Mouse (Mus musculus) intestine, embryonic 15.5 days (tissue): ENCODE measurements at regions not wholly inside any gene's neighbourhood (a gene's known extent, or its start where the extent isn't known, plus 50 kb on each side); places are given as distances from the start of the nearest gene placed in this dataset.

Experiments
- ATAC-seq: fragments of 200-750 bp; cut with Nextera tagmentation; 2 replicates; pipeline ENCODE4 v1.8.0; 2017; ENCODE audit warnings: moderate TSS enrichment, moderate library complexity
- H3K27ac ChIP-seq: fragments of 300-500 bp; sonication (generic); 2 replicates; pipeline ENCODE4 v1.5.1; 2015; ENCODE audit warnings: mild to moderate bottlenecking, inconsistent platforms
- H3K27me3 ChIP-seq: fragments of 300-500 bp; sonication (generic); replicated peaks from 2 replicates; pipeline ENCODE4 v1.6.1; 2015; ENCODE audit warnings: inconsistent platforms
- H3K36me3 ChIP-seq: fragments of 300-500 bp; sonication (generic); 2 replicates; pipeline ENCODE4 v1.6.1; 2015; ENCODE audit warnings: inconsistent platforms
- H3K4me1 ChIP-seq: fragments of 300-500 bp; sonication (generic); replicated peaks from 2 replicates; pipeline ENCODE4 v1.6.1; 2015; ENCODE audit warnings: inconsistent platforms
- H3K4me2 ChIP-seq: fragments of 300-500 bp; sonication (generic); replicated peaks from 2 replicates; pipeline ENCODE4 v1.6.1; 2015; ENCODE audit warnings: mild to moderate bottlenecking, inconsistent platforms
- H3K4me3 ChIP-seq: fragments of 300-500 bp; sonication (generic); replicated peaks from 2 replicates; pipeline ENCODE4 v1.5.1; 2015; ENCODE audit warnings: inconsistent platforms
- H3K9ac ChIP-seq: fragments of 300-500 bp; sonication (generic); 2 replicates; pipeline ENCODE4 v1.6.1; 2015; ENCODE audit warnings: inconsistent platforms
- H3K9me3 ChIP-seq: fragments of 300-500 bp; sonication (generic); 2 replicates; pipeline ENCODE4 v1.6.1; 2016; ENCODE audit warnings: inconsistent platforms
- WGBS: fragments of 180-500 bp; shearing (Covaris S2); methylation state at CpG from one replicate; pipeline ENCODE4 v1.1.7; 2015; 5-methylcytosine and 5-hydroxymethylcytosine counted together

DNA sequence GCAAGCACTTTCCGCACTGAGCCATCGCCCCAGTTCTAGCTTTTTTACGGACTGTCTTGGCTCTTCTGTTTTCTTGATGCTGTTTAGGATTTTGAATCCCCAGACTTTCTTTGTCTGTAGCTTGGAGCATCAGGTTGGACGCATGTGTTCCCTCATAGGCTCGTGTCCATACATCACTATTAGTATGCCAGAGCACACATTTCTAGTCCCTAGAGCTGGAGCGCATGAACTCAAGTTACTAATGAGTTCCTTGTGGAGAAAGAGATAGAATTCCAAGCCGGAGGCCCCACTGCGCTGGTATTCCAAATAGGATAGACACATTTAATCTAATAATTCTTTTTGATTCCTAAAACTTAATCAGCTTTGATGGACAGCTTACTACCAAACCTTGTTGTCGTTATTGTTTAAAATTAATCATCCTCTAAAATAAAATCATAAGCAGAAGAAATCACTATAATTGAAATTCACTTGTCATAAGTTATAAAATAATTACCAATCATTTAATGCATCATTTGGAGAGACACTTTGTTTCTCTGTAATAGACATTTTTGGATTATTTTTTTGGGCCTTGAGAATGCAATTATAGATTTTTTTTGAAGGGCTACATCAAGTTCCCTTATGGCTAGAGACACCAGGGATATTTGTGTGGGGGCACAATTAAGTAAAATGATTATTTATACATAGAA is 74.5 kb upstream of the Sash1 start:
- Histone ChIP-seq H3K4me3 (no peak overlapping the region), H3K9ac (no peak overlapping the region), H3K4me1 (0 out of 2 replicates have a peak, but pooled peaks cover 5% of the 10 kb centered on the region), H3K27ac (no peak overlapping the region), H3K4me2 (no peak overlapping the region), H3K36me3 (no peaks in the 10 kb centered on the region), H3K27me3 (no peaks in the 10 kb centered on the region), H3K9me3 (no peaks in the 10 kb centered on the region)
- no peak for ATAC-seq
- 87% methylated on average over 9 of the region's 9 CpGs for WGBS

DNA sequence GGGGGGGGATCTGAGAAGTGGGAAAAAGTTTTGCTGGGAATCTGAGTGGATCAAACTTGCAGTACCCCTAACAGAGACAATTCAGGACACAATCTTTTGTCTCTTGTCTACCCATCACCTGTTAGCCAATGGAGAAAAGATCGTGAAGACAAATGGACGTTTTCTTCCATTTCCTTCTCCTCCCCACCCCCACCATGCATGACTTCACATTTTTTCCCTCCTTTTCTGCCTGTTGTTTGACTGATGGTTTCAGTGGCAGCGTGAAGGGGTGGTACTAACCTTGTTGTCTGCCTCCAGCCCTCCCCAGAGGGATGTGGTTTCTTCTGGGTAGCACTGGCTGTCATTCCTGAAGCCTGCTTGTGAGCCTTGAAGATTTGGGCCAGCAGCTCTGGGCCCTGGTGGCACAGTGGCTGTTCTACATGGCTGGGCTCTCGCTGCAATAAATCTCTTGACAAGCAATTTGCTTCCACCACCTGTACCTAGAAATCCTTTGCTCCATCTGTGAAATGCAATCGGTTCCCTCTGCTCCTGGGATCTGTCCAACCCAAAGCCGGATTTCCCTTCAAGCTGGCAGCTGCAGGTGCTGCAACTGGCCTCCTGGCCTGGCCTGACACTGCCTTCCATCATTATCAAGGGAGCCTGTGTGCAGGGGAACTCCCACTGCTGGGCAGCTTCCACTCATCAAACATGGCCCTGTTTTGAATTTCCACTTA is 69.8 kb upstream of the Sash1 start:
- Histone ChIP-seq H3K4me2 (no peak overlapping the region), H3K4me1 (0 out of 2 replicates have a peak, but pooled peaks cover 7% of the 10 kb centered on the region), H3K4me3 (no peak overlapping the region), H3K9me3 (no peaks in the 10 kb centered on the region), H3K27ac (no peak overlapping the region), H3K9ac (no peak overlapping the region), H3K36me3 (no peaks in the 10 kb centered on the region), H3K27me3 (no peaks in the 10 kb centered on the region)
- WGBS = 52% methylated on average over 6 of the region's 6 CpGs
- ATAC-seq = no peak

DNA sequence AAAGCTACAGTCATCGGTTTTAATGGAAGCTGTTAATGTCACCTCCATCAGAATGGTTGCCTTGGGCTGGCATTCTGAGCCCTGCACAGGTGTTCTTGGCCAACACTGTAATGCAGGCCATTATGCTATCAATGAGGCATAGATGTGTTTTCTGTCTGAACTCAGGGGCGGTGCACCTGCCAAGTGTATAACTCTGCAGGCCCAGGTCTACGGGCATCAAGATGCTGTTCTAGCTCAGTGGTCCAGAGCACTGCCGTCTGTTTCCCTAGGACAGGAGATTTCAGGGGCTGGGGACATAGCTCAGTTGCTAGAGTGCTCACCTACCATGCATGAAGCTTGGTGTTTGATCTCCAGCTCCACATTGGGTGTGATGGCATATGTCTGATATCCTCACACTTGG is 68.1 kb upstream of the Sash1 start:
- H3K9me3 ChIP-seq = no peaks in the 10 kb centered on the region
- 94% methylated on average over 4 of the region's 4 CpGs for WGBS
- ATAC-seq = no peak
- H3K4me3 ChIP-seq = no peak overlapping the region
- 0 out of 2 replicates have a peak, but pooled peaks cover 10% of the 10 kb centered on the region for H3K4me1 ChIP-seq
- no peak overlapping the region for H3K27ac ChIP-seq
- H3K4me2 ChIP-seq = no peak overlapping the region
- H3K27me3 ChIP-seq = no peaks in the 10 kb centered on the region
- H3K9ac ChIP-seq = no peak overlapping the region
- no peaks in the 10 kb centered on the region for H3K36me3 ChIP-seq

DNA sequence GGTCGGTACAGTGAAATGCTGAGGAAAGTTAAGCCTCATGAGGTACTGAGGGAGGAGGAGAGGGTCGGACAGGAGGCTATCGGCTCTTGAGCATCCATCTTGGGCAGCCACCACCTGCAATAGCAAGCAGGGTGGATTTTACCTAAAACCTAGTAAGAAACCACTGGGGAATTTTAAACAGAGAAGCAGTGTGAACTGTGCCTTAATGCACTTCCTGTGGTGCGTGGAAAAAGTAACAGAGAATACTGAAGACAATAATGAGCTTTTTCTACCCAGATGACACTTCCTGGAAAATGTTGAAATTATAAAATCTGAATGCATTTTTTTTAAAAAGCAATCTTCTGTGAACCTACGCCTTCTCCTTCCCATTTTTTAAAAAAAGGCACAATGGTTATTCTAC is 67.1 kb upstream of the Sash1 start:
- Histone ChIP-seq H3K27me3 (no peaks in the 10 kb centered on the region), H3K4me1 (0 out of 2 replicates have a peak, but pooled peaks cover 10% of the 10 kb centered on the region), H3K9me3 (no peaks in the 10 kb centered on the region), H3K9ac (no peak overlapping the region), H3K4me3 (no peak overlapping the region), H3K36me3 (no peaks in the 10 kb centered on the region), H3K27ac (no peak overlapping the region), H3K4me2 (no peak overlapping the region)
- whole genome bisulfite sequencing = 81% methylated on average over 5 of the region's 5 CpGs
- no peak for ATAC-seq

DNA sequence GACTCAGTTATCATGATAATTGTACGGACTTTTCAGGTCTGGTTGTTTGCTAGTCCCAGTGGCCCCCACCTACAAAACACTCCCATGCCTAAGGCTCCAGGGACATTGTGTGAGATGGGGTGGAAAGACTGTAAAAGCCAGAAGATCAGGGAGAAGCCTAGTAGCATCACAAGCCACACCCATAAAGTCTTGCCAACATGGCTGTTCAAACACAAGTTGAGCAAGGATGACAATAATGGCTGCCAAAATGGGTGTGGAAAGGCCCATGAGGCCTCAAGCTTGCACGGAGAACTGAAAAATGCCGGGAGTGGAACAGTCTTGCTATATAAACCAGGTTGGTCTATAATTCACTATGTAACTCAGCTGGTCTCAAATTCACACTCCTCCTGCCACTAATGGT is 66.1 kb upstream of the Sash1 start:
- Histone ChIP-seq H3K36me3 (no peaks in the 10 kb centered on the region), H3K9me3 (no peaks in the 10 kb centered on the region), H3K27ac (no peak overlapping the region), H3K4me3 (no peak overlapping the region), H3K27me3 (no peaks in the 10 kb centered on the region), H3K9ac (no peak overlapping the region), H3K4me1 (0 out of 2 replicates have a peak, but pooled peaks cover 10% of the 10 kb centered on the region), H3K4me2 (no peak overlapping the region)
- 83% methylated on average over 3 of the region's 3 CpGs for WGBS
- no peak for ATAC-seq

DNA sequence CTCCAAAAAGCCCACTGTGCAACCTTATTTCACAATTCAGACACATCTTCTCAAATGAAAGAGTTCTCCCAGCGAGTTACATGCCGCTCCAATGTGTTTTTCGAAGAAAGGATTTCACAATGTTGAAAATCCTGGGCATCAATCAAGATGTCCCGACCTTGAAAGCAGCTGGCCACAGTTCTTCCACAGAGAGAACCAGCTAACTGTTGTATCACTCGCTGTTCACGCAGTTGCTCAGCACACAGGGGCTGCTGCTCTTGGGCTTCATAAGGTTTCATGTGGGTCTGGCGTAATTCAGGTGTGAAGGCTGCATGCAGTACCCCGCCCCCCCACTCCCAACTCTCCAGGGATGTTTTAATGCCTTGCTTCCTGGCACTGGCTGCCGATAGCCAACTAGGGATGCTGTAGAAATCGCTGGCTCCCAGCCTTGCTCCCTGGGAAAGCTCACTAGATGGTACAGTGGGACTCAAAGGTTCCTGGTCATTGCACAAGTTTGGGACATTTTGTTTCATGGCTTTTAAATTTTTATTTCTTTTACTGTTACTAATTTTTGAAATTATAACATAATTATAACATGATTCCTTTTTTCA is 65.5 kb upstream of the Sash1 start:
- Histone ChIP-seq H3K27me3 (no peaks in the 10 kb centered on the region), H3K4me2 (no peak overlapping the region), H3K4me1 (0 out of 2 replicates have a peak, but pooled peaks cover 10% of the 10 kb centered on the region), H3K9me3 (no peaks in the 10 kb centered on the region), H3K4me3 (no peak overlapping the region), H3K9ac (no peak overlapping the region), H3K36me3 (no peaks in the 10 kb centered on the region), H3K27ac (no peak overlapping the region)
- WGBS = 63% methylated on average over 10 of the region's 10 CpGs
- no peak for ATAC-seq

DNA sequence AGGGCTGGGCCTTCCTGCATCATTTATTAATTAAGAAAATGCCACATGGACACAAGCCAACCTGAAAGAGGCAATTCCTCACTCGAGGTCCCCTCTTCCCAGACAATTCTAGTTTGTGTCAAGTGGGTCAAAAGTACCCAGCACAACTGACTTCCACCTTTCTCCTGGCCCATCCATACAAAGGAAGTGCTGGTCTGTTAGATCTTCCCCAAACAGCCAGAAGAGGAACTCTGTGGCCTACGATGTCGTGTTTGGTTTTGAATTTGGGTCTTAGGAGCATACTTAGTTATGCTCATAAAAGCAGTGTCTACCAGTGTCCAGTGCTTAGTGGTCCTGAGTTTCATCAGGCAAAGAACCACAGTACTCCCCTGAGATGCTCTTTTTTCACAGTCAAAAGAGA is 62.4 kb upstream of the Sash1 start:
- no peak overlapping the region for H3K27ac ChIP-seq
- H3K9me3 ChIP-seq = no peaks in the 10 kb centered on the region
- no peak for ATAC-seq
- 0 out of 2 replicates have a peak, but pooled peaks cover 6% of the 10 kb centered on the region for H3K4me1 ChIP-seq
- no peak overlapping the region for H3K4me2 ChIP-seq
- H3K36me3 ChIP-seq = no peaks in the 10 kb centered on the region
- H3K27me3 ChIP-seq = no peaks in the 10 kb centered on the region
- 72% methylated on average over 3 of the region's 3 CpGs for WGBS
- no peak overlapping the region for H3K4me3 ChIP-seq
- no peak overlapping the region for H3K9ac ChIP-seq

DNA sequence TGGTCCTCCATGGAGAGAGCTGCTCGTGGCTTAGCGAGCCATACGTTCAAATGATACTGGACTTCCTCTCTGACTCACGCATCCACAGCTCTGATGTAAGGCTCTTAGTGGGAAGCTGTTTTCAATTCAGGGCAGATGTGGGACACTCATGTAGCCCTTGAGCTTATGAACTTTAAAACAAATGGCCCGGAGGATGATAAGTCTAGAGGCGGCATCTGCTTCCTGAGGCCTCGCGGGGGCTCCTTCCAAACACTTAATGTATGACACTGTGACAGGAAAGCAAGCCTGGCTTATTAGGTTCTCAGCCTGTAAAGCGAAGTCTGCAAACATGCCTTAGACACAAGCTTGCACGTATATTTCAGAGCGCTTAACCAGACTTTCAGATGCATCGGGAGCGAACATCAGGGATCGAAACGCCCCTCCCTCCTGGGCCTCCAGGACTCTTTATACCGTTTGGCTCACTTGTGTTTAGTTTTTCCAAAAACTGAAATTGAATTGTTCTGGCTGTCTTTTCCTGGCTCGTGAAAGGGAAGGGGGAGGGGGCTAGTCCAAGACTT is 59.4 kb upstream of the Sash1 start:
- 0 out of 2 replicates have a peak overlapping the region, but pooled peaks have one; percentile 20 for H3K9ac ChIP-seq

DNA sequence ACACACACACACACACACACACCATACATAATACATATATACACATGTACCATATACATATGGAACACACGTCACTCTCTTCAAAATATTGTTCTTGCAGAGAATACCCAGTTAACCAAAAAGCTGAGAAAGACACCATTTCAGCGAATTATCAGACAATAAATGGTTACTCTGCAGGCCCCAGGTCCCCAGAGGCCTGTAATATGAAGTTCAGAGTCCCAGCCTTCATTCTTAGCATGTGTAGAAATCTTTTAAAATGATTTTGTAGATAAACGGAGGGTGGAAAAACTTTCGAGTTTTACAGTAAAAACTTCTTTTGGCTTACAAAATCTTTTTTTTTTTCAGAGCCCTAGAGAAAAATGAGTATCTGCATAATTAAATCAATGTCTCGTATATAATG is 58.7 kb upstream of the Sash1 start:
- WGBS = 68% methylated on average over 5 of the region's 5 CpGs
- H3K4me2 ChIP-seq = peak overlapping the region; percentile 20; the same call in 1 of the 2 replicates
- H3K9ac ChIP-seq = no peak overlapping the region
- no peak overlapping the region for H3K4me3 ChIP-seq
- H3K27me3 ChIP-seq = no peaks in the 10 kb centered on the region
- 0 out of 2 replicates have a peak overlapping the region, but pooled peaks have one; percentile 74 for H3K27ac ChIP-seq
- no peak for ATAC-seq
- no peaks in the 10 kb centered on the region for H3K9me3 ChIP-seq
- no peaks in the 10 kb centered on the region for H3K4me1 ChIP-seq
- H3K36me3 ChIP-seq = no peaks in the 10 kb centered on the region

More for the DNA sequence above, 59.4 kb upstream of the Sash1 start:
- Histone ChIP-seq H3K36me3 (no peaks in the 10 kb centered on the region), H3K4me3 (peak overlapping the region; percentile 12), H3K4me1 (no peaks in the 10 kb centered on the region), H3K27me3 (no peaks in the 10 kb centered on the region), H3K27ac (peak overlapping the region; percentile 74), H3K4me2 (peak overlapping the region; percentile 35), H3K9me3 (no peaks in the 10 kb centered on the region)
- ATAC-seq = peak; percentile 76
- WGBS = 31% methylated on average over 17 of the region's 17 CpGs

DNA sequence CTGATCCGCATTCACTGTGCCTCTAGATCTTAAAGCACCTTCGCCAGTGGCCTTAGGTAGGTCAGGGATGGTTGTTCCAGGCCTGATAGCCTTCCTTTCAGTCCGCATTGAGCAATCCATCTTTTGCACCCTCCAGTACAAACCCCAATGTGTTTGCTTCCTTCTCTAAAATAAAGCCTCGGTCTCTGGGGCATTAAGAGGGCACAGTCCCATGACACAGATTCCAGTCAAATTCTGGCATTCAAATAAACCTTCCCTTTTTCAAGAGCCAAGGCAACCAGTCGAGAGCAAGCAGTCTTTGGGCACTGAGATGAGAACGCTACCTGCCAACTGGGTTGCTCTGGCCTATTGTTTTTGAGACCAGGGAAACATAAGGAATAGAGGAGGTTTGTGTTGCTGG is 57.8 kb upstream of the Sash1 start:
- H3K4me3 ChIP-seq = no peak overlapping the region
- no peaks in the 10 kb centered on the region for H3K36me3 ChIP-seq
- H3K4me2 ChIP-seq = no peak overlapping the region; the same call in 1 of the 2 replicates
- WGBS = 92% methylated on average over 6 of the region's 6 CpGs
- H3K4me1 ChIP-seq = no peaks in the 10 kb centered on the region
- H3K9me3 ChIP-seq = no peaks in the 10 kb centered on the region
- no peak overlapping the region for H3K9ac ChIP-seq
- no peak overlapping the region for H3K27ac ChIP-seq
- no peaks in the 10 kb centered on the region for H3K27me3 ChIP-seq
- no peak for ATAC-seq

DNA sequence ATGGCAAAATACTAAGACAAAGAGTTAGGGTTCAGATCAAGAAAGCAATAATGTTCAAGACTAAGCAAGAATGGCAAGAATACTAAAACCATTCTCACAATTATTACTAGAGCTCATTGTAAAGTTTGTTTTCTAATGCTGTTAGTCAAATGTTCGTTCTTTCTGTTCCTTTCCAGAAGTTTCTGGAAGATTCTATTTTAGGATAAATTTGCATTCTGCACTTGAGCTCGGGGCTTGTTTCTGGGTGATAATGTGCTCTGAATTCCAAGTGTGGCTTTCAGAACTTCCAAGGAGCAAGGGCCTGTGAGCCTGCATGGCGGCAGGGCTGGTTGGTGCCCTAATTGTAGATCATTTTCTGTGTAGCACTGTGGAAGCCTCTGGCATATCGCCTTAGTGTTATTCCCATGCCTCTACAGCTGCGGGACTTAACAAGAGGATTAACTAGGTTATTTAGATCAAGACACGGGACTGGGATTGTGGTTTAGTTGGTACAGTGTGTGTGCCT is 57.1 kb upstream of the Sash1 start:
- Histone ChIP-seq H3K36me3 (no peaks in the 10 kb centered on the region), H3K27ac (no peak overlapping the region), H3K27me3 (no peaks in the 10 kb centered on the region), H3K4me2 (no peak overlapping the region), H3K4me3 (no peak overlapping the region), H3K4me1 (no peaks in the 10 kb centered on the region), H3K9ac (no peak overlapping the region), H3K9me3 (no peaks in the 10 kb centered on the region)
- no peak for ATAC-seq
- 90% methylated on average over 6 of the region's 6 CpGs for WGBS

DNA sequence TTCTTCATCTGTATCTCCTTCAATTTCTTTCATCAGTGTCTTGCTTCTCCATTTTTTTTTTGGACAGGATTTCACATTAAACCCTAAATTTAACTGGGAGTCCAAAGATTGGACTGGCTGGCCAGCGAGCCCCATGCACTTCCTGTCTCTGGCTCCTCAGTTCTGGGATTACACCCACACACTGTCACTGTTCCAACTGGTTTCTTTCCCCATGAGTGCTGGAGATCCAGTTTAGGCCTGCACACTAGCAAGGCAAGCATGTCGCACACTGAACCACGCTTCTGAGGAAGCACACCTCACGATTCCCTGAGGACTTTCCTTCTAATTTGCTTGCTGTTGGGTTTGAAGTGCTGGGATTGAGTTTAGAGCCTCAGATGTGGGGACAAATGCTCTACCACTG is 50.5 kb upstream of the Sash1 start:
- H3K36me3 ChIP-seq = no peaks in the 10 kb centered on the region
- no peak for ATAC-seq
- H3K4me1 ChIP-seq = peaks cover 20% of the 10 kb centered on the region
- H3K4me3 ChIP-seq = no peak overlapping the region
- WGBS = 82% methylated on average over 4 of the region's 4 CpGs
- H3K27ac ChIP-seq = no peak overlapping the region
- H3K27me3 ChIP-seq = no peaks in the 10 kb centered on the region
- no peaks in the 10 kb centered on the region for H3K9me3 ChIP-seq
- no peak overlapping the region for H3K9ac ChIP-seq
- H3K4me2 ChIP-seq = no peak overlapping the region
